Mouse (Mus musculus) bone marrow macrophage, adult 2 months (primary cell): ENCODE data around the gene Ddit4. TPM values are rescaled to one million over a fixed set of nuclear protein-coding genes. Genes with fewer than 3 reads are reported as not detected.

Experiments
- H3K27ac ChIP-seq: 2 replicates; pipeline ENCODE4 v1.5.1; 2012; ENCODE audit warnings: low read depth, low read length; ENCODE audit not compliant: insufficient read depth
- H3K4me1 ChIP-seq: 2 replicates; pipeline ENCODE4 v1.6.1; 2012; ENCODE audit warnings: low read length; ENCODE audit not compliant: control insufficient read depth, insufficient read depth
- H3K4me3 ChIP-seq: 2 replicates; pipeline ENCODE4 v1.5.1; 2012; ENCODE audit warnings: mild to moderate bottlenecking, low read length, moderate library complexity; ENCODE audit not compliant: insufficient read depth
- CTCF ChIP-seq: IDR thresholded peaks from 2 replicates; pipeline ENCODE4 v1.5.1; 2012; ENCODE audit warnings: low read depth, mild to moderate bottlenecking, low read length, moderate library complexity
- POLR2A ChIP-seq: IDR thresholded peaks from 2 replicates; pipeline ENCODE4 v1.6.1; 2012; ENCODE audit warnings: mild to moderate bottlenecking, low read depth, low read length, borderline replicate concordance
- polyA plus RNA-seq: library from polyadenylated mRNA; stranded (reverse); fragments of >200 nt; gene quantifications from 2 replicates; pipeline ENCODE4 v1.2.4, GENCODE M21; 2012; ENCODE audit not compliant: missing spikeins, insufficient read depth, insufficient read length

The Ddit4 gene
- polyA plus RNA-seq, 1 experiment, result 3.4 TPM

DNA sequence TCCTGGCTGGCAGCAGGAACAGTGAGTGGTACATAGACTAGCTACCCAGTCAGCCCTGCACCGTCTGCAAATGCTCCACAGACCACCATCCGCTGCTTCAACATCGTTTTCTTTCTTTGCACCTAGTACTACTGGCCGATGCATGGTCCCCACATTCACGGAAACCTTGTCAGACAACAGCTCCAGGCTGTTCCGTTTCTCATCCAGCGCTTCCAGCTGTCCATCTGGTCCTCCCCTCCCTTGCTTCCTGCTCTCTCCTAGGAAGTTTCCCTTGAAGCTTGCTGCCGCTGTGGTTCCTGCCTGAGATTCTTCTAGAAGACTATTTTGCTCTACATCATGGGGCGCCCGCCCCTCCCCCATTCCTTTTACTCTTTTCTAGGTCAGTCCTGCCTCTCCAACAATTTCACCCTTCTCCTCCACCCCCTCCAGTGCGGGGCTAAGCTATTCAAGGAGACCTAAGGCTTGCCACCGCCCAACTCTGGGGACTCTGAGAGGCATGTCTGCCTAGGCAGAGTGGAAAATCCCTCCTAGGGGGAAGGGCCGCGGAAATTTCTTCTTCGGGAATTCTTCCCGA is 8.7 kb downstream of the Ddit4 start:
- Histone ChIP-seq H3K27ac (no peak overlapping the region), H3K4me3 (no peak overlapping the region), H3K4me1 (peaks cover 20% of the 10 kb centered on the region)
- TF ChIP-seq POLR2A (no peak), CTCF (no peak)

DNA sequence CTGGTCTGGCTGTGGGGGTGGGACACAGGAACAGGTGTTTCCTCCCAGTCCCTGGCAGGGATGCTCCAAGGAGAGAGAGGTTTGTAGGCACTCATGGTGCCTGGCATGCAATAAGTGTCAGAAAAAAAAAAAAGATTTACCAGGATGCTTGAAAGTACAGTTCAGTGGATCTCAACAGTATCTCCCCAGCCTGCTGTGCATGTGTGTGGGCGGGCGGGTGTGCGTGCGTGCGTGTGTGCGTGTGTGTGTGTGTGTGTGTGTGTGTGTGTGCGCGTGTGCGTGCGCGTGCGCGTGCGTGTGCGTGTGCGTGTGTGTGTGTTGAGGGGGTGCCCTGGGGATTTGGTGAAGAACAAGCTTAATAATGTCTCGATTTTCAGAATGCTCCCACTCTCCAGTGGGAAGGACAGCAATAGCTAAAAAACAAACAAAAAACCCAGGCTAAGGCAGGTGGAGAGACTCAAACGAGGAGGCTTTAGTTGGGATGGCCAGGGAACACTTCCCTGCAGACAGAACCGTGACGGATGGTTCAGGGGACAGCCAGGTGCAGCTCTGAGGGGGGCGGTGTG is 9.3 kb downstream of the Ddit4 start:
- H3K27ac ChIP-seq, result no peak overlapping the region
- no peak overlapping the region for H3K4me3 ChIP-seq
- TF ChIP-seq CTCF (no peak), POLR2A (no peak)
- peaks cover 15% of the 10 kb centered on the region for H3K4me1 ChIP-seq

DNA sequence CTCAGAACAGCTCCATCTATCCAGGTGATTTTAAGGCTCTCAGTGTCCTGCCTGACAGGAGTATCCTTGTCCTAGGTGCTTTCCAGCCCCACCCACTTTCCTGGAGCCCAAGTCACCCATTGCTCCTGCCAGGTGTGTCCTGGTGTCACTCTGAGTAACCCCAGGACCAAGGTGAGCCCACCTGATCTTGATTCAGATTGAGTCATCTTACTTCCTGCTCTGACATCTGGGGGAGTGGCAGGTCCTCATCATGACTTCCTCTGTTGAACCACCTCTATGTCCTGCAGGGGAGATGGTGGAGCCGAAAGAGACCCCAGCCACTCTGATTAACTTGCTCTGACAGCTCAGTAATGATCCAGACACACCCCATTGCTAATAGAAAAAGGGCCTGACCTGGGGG is 12.6 kb downstream of the Ddit4 start:
- Histone ChIP-seq H3K27ac (no peak overlapping the region), H3K4me3 (no peak overlapping the region), H3K4me1 (peaks cover 17% of the 10 kb centered on the region)
- TF ChIP-seq POLR2A (no peak), CTCF (no peak)

DNA sequence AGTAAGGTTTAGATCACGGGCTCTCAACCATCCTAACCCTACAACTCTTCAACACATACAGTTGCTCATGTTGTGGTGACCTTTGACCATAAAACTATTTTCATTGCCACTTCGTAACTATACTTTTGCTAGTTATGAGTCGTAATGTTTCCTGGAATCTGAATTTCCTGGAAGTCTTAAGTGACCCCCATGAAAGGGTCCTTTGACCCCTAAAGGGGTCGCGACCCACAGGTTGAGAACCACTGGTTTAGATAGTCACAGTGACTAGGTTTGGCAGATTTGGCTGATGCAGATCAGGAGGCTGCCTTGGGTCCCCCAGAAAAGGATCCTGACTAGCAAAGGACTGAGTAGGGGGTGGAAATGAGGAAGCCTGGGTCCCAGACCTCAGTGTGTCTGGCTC is 13.0 kb downstream of the Ddit4 start:
- Histone ChIP-seq H3K4me1 (peaks cover 17% of the 10 kb centered on the region), H3K4me3 (no peak overlapping the region), H3K27ac (no peak overlapping the region)
- no peak for TF ChIP-seq CTCF
- TF ChIP-seq POLR2A, result no peak

DNA sequence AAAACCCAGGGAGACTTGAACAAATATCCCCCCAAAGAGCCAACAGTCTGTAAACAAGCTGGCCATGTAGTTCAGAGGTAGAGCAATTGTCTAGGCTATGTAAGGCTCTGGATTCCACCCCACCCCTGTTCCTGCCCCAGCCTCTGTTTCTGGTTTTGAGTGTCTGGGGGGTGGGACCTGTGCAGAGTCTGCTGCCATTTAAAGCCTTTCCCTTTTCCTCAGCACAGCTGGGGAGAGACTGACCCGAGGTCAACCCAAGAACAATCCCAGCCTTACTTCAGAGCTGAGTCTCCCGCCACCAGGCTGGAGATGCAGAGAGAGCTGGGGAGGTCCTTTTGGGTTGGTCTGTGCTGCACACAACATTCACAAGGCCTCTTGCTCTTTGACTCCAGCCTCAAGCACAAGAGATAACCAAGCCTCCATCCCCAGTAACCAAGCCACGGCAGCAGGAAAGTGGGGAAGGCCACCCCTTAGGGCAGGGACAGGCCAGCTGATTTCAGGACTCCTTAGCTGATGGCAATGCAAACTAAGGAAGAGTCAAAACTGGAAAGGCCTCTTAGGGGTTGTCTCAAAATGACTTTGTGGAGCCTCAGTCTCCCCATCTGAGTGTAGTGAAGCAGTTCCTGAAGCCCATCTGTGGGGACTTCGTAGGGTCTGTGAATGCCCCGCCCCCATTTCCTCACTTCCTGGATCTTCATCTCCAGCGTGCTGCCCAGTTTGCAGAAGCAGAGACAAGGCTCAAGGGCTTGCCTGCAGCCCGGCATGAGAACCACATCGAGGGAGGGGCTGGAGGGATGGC is 15.4 kb downstream of the Ddit4 start:
- Histone ChIP-seq H3K27ac (no peak overlapping the region), H3K4me1 (peaks cover 20% of the 10 kb centered on the region), H3K4me3 (no peak overlapping the region)
- TF ChIP-seq CTCF, result no peak
- TF ChIP-seq POLR2A, result no peak

DNA sequence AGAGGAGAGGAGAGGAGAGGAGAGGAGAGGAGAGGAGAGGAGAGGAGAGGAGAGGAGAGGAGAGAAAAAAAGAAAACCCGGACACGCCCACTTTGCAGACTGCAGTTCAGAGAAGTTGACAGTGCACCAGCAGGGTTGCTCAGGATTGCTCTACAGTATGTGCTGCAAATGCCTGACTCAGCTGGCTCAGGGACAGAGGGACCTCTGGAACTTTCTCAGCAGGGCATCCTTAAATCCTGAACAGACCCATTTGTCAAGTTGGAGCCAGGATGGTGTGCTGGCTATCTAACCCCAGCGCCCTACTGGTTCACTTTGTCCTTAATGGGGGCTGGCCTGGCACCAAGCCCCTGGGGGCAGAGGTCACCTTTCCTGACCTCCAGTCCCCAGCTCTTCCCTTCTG is 17.6 kb downstream of the Ddit4 start:
- TF ChIP-seq POLR2A (no peak), CTCF (no peak)
- no peak overlapping the region for H3K4me3 ChIP-seq
- H3K27ac ChIP-seq, result no peak overlapping the region
- peaks cover 20% of the 10 kb centered on the region for H3K4me1 ChIP-seq

DNA sequence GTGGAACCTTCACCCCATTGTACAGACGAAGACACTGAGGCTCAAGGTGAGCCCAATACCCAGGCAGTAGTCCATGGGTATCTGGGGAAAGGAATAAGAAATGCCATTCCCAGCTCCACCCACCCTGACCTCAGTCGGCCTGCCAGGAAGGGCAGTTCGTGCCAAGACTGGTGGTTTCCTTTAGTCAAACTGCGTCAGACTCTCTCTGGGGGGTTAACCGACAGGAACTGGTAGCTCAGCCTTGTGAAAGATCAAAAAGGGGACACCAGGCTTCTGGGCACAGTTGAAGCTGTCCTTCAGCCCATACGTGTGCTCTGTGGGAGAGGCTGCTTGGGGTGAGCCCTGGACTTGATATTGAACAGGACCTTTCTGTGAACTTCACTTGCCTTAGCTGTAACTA is 19.1 kb downstream of the Ddit4 start:
- Histone ChIP-seq H3K4me1 (peaks cover 20% of the 10 kb centered on the region), H3K4me3 (no peak overlapping the region), H3K27ac (no peak overlapping the region)
- TF ChIP-seq CTCF, result no peak
- no peak for TF ChIP-seq POLR2A

DNA sequence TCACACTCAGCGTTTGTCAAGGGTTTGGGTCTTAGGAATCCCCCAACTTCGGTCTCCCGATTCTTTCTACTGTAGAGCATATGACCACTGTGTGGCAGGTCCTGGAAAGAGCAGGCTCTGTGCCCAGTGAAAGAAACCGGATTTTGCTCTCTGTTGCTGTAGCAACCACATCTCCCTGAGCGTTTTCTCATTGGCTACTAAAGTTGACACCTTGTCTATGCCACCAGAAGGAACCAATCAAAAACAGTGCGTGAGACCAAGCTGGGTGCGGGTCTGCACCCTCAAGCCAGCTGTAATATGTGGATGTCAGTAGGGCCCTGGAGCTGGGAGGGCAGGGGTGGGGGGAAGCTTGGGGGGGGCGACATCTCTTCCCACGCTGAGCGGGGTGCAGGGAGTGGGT is 20.6 kb downstream of the Ddit4 start:
- Histone ChIP-seq H3K27ac (no peak overlapping the region), H3K4me1 (peaks cover 14% of the 10 kb centered on the region), H3K4me3 (no peak overlapping the region)
- TF ChIP-seq POLR2A (no peak), CTCF (no peak)

DNA sequence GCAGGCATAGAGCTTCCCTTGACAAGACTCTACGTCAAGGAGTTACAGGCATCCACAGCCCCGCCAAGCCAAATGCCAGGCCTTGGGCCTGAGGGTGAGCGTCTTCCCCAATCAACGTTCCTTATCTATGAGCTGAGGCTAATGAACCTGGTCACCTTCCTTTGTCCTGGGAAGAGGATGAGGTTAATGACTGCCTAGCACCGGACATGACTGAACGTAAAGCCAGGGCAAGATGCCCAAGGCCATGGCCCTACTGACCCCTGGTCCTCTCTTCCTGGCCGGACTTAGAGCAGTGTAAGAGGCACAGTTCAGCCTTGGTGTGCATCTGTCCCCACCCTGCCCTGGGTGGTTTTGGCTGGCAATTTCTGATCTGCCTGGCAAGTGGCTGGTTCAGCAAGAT is 22.4 kb downstream of the Ddit4 start:
- no peak for TF ChIP-seq CTCF
- no peak for TF ChIP-seq POLR2A
- Histone ChIP-seq H3K4me1 (peaks cover 21% of the 10 kb centered on the region), H3K4me3 (no peak overlapping the region), H3K27ac (no peak overlapping the region)

DNA sequence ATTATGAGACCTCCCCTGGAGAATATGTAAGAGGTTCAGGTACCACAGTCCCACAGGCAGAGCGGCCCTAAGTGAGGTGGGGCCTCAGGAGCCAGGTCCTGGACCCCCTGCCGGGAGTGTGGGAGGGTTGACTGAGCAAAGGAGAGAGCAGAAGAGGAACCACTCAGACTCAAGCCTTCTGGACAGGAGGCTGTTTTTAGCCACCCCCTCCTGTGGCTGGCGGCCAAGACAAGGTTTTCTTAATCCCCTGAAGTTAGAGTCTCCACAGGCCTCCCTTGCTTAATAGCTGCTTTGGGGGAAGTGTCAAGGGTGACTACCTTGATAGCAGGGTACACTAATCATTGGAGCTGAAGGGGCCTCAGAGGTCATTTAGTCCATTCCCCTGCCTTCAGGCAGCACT is 27.3 kb downstream of the Ddit4 start:
- no peak overlapping the region for H3K4me3 ChIP-seq
- peaks cover 12% of the 10 kb centered on the region for H3K4me1 ChIP-seq
- H3K27ac ChIP-seq, result no peak overlapping the region
- no peak for TF ChIP-seq CTCF
- TF ChIP-seq POLR2A, result no peak
